Mouse (Mus musculus): ENCODE results near the gene Errfi1.

Errfi1 gene

DNA sequence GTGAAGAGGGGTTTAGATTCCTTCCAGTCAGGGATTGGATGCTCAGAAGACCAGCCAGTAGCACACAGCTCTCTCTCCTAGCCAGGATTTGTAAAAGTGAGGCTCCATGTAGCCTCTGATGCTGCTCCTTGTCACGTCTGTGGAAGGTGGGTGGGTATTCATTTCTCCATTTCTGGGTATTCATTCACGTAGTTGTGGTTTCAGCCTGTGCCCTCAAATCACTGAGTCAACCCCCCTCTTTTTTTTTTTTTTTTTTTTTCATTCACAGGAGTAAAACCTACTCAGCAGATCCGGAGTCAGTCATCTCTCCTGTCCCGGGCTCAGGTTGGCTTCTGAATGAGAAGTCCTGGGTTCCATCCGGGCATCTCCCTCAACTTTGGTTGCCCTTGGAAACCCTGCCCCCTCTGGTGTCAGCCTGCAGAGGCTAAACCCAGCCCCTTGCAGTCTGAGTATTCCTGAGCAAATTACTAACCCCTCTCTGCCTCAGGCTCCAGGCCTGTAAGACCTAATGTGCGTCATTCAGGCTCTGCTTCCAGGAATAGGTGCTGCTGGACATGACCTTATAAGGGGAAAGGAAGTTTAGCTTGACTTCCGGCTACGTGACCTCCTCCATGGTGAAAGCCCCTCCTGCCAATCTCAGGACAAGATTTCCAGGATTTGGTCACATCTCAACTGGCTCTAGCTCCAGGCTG, 63.8 kb downstream of the Errfi1 start:
- no peak for DNase-seq
